Mouse (Mus musculus) stomach, postnatal 0 days (tissue): ENCODE measurements around the gene Ear6. TPM values are rescaled to one million over a fixed set of nuclear protein-coding genes. Genes with fewer than 3 reads are reported as not detected.
"Not testable (repeated sequence)": the region's sequence is repeated elsewhere in the genome, so short reads cannot be mapped to it uniquely, and the experiment has no call there.

ENCODE experiments used
- ATAC-seq: fragments of 200-750 bp; cut with Nextera tagmentation; 2 replicates; pipeline ENCODE4 v1.8.0; 2017; ENCODE audit not compliant: low FRiP score, low TSS enrichment
- DNase-seq: peaks from one replicate; pipeline ENCODE4 v3.0.0-alpha.2; 2016; ENCODE audit warnings: low spot score
- H3K27ac ChIP-seq: fragments of 300-500 bp; sonication (generic); replicated peaks from 2 replicates; pipeline ENCODE4 v1.5.1; 2014; ENCODE audit warnings: mild to moderate bottlenecking, control low read depth
- H3K27me3 ChIP-seq: fragments of 300-500 bp; sonication (generic); 2 replicates; pipeline ENCODE4 v1.6.1; 2014; ENCODE audit warnings: low read length; ENCODE audit not compliant: control insufficient read depth, insufficient read depth
- H3K36me3 ChIP-seq: fragments of 300-500 bp; sonication (generic); 2 replicates; pipeline ENCODE4 v1.6.1; 2014; ENCODE audit warnings: low read length, mixed read lengths; ENCODE audit not compliant: control insufficient read depth, insufficient read depth
- H3K4me1 ChIP-seq: fragments of 300-500 bp; sonication (generic); replicated peaks from 2 replicates; pipeline ENCODE4 v1.6.1; 2014; ENCODE audit warnings: antibody characterized with exemption; ENCODE audit not compliant: control insufficient read depth, insufficient read depth
- H3K4me2 ChIP-seq: fragments of 300-500 bp; sonication (generic); replicated peaks from 2 replicates; pipeline ENCODE4 v1.6.1; 2014; ENCODE audit warnings: low read depth, mild to moderate bottlenecking, control low read depth, moderate library complexity
- H3K4me3 ChIP-seq: fragments of 300-500 bp; sonication (generic); 2 replicates; pipeline ENCODE4 v1.5.1; 2014; ENCODE audit warnings: low read depth, low read length, control low read depth
- H3K9ac ChIP-seq: fragments of 300-500 bp; sonication (generic); 2 replicates; pipeline ENCODE4 v1.6.1; 2014; ENCODE audit warnings: mild to moderate bottlenecking, low read length, control low read depth, mixed read lengths
- H3K9me3 ChIP-seq: fragments of 300-500 bp; sonication (generic); 2 replicates; pipeline ENCODE4 v1.6.1; 2016; ENCODE audit warnings: low read length; ENCODE audit not compliant: control insufficient read depth
- CTCF ChIP-seq: IDR thresholded peaks from 2 replicates; pipeline ENCODE4 v1.5.1; 2016; ENCODE audit warnings: antibody characterized with exemption, low read depth, mild to moderate bottlenecking, moderate library complexity
- EP300 ChIP-seq: optimal IDR thresholded peaks from 2 replicates; pipeline ENCODE3; 2016; ENCODE audit warnings: antibody characterized with exemption
- WGBS: fragments of 180-500 bp; shearing (Covaris S2); extraction: QIAGEN DNeasy Blood & Tissue Kit; methylation state at CpG from one replicate; pipeline ENCODE4 v1.1.7; 2014; 5-methylcytosine and 5-hydroxymethylcytosine counted together
- polyA plus RNA-seq: library from polyadenylated mRNA; unstranded; fragments of >200 nt; fragmentation: Nextera tagmentation; extraction: Ambion mirVana; gene quantifications from 2 replicates; pipeline ENCODE4 v1.2.1, GENCODE M21; 2015

The Ear6 gene
- polyA plus RNA-seq = not detected in 2 replicates

GRCm38 (mm10) chr14:51853399-51853798, at the start of gene Ear6:
Gene Ear6, plus strand, starts transcription at chr14:51853699.
- Histone ChIP-seq H3K4me1 (no peaks in the 10 kb centered on the region), H3K27ac (no peak within 1 kb of the TSS), H3K4me2 (no peak within 1 kb of the TSS), H3K36me3 (no peaks in the 10 kb centered on the region), H3K27me3 (no peaks in the 10 kb centered on the region), H3K9ac (no peak within 1 kb of the TSS), H3K4me3 (no peak within 1 kb of the TSS), H3K9me3 (no peaks in the 10 kb centered on the region)
- ATAC-seq = no peak
- no peak for DNase-seq
- no peak for TF ChIP-seq CTCF
- no peak for TF ChIP-seq EP300

GRCm38 (mm10) chr14:51826625-51827024, 26.9 kb upstream of the Ear6 start:
- no peak overlapping the region for H3K27ac ChIP-seq
- H3K4me3 ChIP-seq = no peak overlapping the region
- no peak for ATAC-seq
- H3K9ac ChIP-seq = no peak overlapping the region
- H3K36me3 ChIP-seq = no peaks in the 10 kb centered on the region
- no peak for TF ChIP-seq EP300
- TF ChIP-seq CTCF = no peak
- no peaks in the 10 kb centered on the region for H3K4me1 ChIP-seq
- no peaks in the 10 kb centered on the region for H3K9me3 ChIP-seq
- no peak for DNase-seq
- no peaks in the 10 kb centered on the region for H3K27me3 ChIP-seq
- H3K4me2 ChIP-seq = no peak overlapping the region
- WGBS = 41% methylated on average over 1 of the region's 1 CpGs

- DNase-seq, H3K4me1 ChIP-seq, H3K36me3 ChIP-seq, H3K9me3 ChIP-seq, H3K4me3 ChIP-seq, H3K4me2 ChIP-seq, ATAC-seq, H3K9ac ChIP-seq, H3K27ac ChIP-seq, H3K27me3 ChIP-seq: not testable (repeated sequence)
- TF ChIP-seq CTCF = peak; percentile 70
- 21% methylated on average over 5 of the region's 5 CpGs for WGBS
Measured at GRCm38 (mm10) chr14:51827842-51828241, 25.7 kb upstream of the Ear6 start.

- ATAC-seq (no peak), DNase-seq (no peak)
- Histone ChIP-seq H3K36me3 (no peaks in the 10 kb centered on the region), H3K9ac (no peak overlapping the region), H3K4me1 (no peaks in the 10 kb centered on the region), H3K4me2 (no peak overlapping the region), H3K27me3 (no peaks in the 10 kb centered on the region), H3K27ac (no peak overlapping the region), H3K9me3 (no peaks in the 10 kb centered on the region), H3K4me3 (no peak overlapping the region)
- 83% methylated on average over 6 of the region's 6 CpGs for WGBS
- TF ChIP-seq CTCF = no peak
- TF ChIP-seq EP300 = no peak
Measured at GRCm38 (mm10) chr14:51829188-51829587, 24.3 kb upstream of the Ear6 start.

GRCm38 (mm10) chr14:51838480-51838879, 15.0 kb upstream of the Ear6 start:
- 32% methylated on average over 2 of the region's 2 CpGs for WGBS
- not testable (repeated sequence) for ATAC-seq, H3K27ac ChIP-seq, H3K4me1 ChIP-seq, DNase-seq, H3K4me2 ChIP-seq, H3K4me3 ChIP-seq, H3K9me3 ChIP-seq, H3K9ac ChIP-seq, H3K36me3 ChIP-seq, H3K27me3 ChIP-seq
- peak; percentile 46 for TF ChIP-seq CTCF

GRCm38 (mm10) chr14:51842250-51842649, 11.2 kb upstream of the Ear6 start:
- no peak for TF ChIP-seq EP300
- no peak for TF ChIP-seq CTCF

More at GRCm38 (mm10) chr14:51842250-51842649, 11.2 kb upstream of the Ear6 start:
- no peak overlapping the region for H3K9ac ChIP-seq
- no peak overlapping the region for H3K4me2 ChIP-seq
- no peak for DNase-seq
- H3K27me3 ChIP-seq = no peaks in the 10 kb centered on the region
- H3K36me3 ChIP-seq = no peaks in the 10 kb centered on the region
- H3K27ac ChIP-seq = no peak overlapping the region
- H3K4me3 ChIP-seq = no peak overlapping the region
- H3K9me3 ChIP-seq = no peaks in the 10 kb centered on the region
- no peaks in the 10 kb centered on the region for H3K4me1 ChIP-seq
- ATAC-seq = no peak
- WGBS = 81% methylated on average over 1 of the region's 1 CpGs
